Mouse (Mus musculus) central nervous system, embryonic 14 days (tissue): Measurements from ENCODE around the gene Fam181b. TPM values are rescaled to one million over a fixed set of nuclear protein-coding genes. Genes with fewer than 3 reads are reported as not detected.

Experiments
- polyA plus RNA-seq: library from polyadenylated mRNA; depleted of rRNA; stranded (reverse); fragments of >200 nt; gene quantifications from 2 replicates; pipeline ENCODE4 v1.2.3, GENCODE M21; 2012; rRNA removed

Gene Fam181b
- polyA plus RNA-seq, result 20.1 and 25.1 TPM in 2 replicates

GRCm38 (mm10) chr7:93079785-93080730 is at the start of gene Fam181b:
Fam181b (plus strand) TSS chr7:93079865.

Other genes starting within 250 kb of the Fam181b start
- 3.8 TPM in 2 replicates for gene Ddias, start 205.6 kb upstream of the Fam181b start, polyA plus RNA-seq
- 14.5 and 16.9 TPM in 2 replicates for gene Prcp, start 205.4 kb upstream of the Fam181b start, polyA plus RNA-seq